Mouse (Mus musculus) c-Kit-positive CD71-positive TER-119-positive erythroid progenitor cells, embryonic 14.5 days (primary cell): ENCODE measurements around the gene Ifi27l2b.
"Not testable (repeated sequence)": the region's sequence is repeated elsewhere in the genome, so short reads cannot be mapped to it uniquely, and the experiment has no call there.

Experiments
- DNase-seq: peaks from one replicate; pipeline ENCODE4 v3.0.0-alpha.2; 2013; ENCODE audit warnings: low spot score

The Ifi27l2b gene

DNA sequence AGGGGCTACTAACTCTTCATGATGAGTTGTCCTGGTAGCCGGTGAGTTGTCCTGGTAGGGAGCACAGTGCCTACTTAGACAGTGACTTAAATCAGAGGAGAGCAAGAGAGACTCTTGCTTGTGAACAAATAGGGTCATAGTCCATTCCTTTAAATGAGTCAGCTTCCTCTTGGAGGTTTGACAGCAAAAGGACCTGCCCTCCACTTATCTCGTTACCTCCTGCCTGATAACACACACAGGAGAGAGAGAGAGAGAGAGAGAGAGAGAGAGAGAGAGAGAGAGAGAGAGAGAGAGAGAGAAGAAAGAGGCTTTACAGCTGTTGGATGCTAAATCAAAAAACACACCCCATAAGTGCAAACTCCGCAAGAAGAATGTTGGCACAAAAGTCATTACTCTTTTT lies at the start of gene Ifi27l2b:
Ifi27l2b (minus strand) TSS at position 84 of the 400 bp plus-strand sequence.
- no peak for DNase-seq

DNA sequence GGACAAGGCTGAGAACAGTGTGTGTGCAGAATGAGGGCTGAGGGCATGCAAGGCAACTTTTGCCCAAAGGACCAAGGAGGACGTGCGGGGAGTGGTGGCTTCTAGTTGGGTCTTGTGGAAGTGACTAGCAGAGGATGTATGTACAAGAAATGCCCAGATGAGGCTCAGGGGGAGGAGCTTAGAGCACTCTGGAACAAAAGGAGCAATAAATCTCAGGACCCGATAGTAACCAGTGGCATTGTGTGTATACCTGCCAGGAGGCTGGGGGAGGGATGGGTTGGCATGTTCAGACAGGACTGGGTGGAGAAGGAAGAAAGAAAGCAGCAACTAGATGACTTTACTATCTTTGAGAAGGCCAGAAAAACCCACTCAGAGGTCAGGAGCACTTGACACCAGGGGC lies 47.4 kb upstream of the Ifi27l2b start:
- DNase-seq: no peak

DNA sequence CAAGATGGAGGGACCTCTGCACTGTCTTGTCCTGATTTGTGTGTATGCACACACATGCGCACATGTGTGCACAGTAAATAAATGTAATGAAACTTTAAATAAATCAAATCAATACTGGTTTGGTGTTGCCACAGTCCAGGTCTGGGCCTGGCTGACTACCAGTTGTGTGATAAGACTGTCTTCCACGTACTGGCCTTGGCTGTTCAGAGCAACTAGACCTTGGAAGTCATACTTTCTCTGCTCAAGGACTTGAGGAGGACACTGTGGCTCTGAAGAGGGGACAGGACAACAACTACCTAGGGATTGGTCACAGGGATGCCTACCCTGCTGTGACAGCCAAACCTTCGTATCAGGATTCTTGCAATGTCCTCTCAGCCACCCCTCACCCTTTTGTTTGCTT lies 46.3 kb upstream of the Ifi27l2b start:
- no peak for DNase-seq

DNA sequence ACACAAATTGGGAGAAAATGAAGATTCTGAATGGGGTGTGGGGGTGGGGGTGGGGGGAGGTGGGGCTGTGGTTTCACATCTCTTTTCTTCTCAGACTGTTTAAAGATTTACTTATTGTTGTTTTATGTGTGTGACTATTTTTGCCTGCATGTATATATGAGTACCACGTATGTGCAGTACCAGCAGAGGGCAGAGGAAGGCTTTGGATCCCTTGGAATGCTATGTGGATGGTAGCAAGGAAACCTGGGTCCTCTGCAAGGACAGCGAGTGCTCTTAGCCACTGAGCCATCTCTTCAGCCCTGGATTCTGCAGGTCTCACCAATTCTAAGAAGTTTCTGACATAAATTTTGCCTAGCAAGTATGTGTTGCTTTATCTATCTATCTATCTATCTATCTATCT lies 42.2 kb upstream of the Ifi27l2b start:
- DNase-seq: no peak

DNA sequence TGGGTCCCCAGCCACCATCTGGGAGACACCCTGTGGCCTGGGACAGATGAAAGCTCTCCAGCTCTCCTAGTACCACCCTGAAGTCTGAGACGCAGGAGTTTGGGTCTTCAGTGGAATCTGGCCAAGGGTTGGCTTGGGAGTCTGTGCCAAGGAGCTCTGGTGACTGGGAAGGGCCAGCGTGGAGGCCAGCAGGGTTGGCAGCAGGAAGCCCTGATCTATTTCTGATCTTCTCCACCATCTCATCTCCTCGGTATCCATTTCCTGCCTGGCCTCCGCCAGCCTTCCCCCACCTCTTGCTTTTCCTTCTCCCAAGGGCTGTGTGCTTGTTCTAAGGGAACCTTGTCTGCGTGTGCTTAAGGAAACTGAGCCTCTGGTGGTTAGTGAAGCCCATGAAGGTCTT lies 41.7 kb upstream of the Ifi27l2b start:
- no peak for DNase-seq

DNA sequence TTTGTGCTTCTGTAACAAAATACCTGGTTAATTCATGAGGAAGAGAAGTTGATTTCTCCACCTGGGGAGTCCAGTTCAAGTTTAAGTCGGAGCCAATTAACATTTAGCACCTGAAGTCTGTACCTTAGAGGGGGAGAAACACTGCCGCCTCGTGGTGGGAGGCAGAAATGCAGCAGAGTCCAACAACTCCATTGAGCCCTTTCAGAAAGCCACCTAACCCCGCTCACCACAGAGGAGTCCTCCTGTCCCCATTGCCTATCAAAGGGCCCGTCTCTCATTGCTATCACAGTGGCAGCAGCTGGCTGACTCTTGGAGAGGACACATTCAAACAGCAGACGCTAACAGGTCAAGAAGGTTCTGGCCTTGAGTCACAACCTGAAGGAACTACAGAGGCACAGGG lies 37.5 kb upstream of the Ifi27l2b start:
- peak; percentile 41 for DNase-seq

DNA sequence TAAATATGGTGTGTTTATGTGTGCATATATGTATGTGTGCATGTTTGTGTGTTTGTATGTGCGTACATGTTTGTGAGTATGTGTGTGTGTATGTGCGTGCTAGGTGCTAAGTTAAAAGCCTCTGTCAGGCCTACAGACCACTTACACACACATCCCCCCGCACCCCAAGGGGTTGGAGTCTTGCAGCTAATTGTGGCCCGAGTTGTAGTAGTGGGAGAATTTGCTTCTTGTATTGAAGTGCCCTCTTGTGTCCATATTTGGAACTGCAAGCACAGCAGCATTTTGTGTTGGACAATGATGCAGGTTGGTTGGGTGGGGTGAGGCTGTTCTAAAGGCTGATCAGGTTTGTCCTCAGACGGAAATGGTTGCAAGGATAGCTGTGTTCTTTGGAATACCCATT lies 35.7 kb upstream of the Ifi27l2b start:
- peak; percentile 71 for DNase-seq

DNA sequence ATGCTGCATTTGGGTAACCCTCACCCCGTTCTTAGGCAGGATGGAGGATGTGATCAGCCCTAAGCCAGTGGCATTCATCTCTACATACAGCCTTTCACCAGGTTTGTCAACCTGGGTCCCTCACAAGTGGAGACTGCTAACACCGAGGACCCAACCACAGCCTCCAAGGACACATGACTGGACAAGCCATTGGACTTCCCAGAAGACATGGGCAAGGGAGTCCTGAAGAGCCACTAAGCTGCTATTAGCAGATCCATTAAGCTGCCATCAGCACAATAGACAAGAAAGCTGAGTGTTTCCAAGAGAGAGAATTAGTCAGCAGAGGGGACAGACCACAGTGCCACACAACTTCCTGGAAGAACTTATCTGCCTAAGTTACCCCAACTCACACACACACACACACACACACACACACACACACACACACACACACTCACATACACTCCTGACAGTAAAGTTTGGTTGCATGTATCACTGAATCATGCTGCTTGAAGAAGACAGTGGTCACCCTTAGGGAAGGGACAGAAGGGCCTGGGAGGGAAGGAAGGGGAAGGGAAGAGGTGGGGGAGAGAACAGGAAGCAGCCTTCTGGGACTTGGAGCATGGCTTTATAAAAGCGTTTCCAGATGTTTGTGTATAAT lies 34.2 kb upstream of the Ifi27l2b start:
- DNase-seq: no peak

DNA sequence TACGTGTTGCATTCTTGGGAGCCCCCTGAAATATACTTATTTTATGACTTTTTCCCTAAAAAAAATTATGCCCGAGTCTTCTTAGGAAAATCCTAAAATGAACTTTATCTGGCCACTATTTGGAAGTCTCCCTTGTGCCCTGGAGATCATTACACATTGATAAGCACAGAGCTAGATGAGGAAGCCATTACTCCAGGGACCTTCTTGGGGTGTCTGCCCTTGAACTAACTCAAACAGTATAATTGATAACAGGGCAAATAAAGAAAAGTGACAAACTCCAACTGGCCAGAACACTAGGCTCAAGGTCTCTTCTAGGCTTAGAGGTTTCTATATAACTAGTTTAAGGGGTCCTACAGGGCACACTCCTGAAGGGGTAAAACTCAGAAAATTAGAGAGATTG lies 30.7 kb upstream of the Ifi27l2b start:
- DNase-seq: no peak

DNA sequence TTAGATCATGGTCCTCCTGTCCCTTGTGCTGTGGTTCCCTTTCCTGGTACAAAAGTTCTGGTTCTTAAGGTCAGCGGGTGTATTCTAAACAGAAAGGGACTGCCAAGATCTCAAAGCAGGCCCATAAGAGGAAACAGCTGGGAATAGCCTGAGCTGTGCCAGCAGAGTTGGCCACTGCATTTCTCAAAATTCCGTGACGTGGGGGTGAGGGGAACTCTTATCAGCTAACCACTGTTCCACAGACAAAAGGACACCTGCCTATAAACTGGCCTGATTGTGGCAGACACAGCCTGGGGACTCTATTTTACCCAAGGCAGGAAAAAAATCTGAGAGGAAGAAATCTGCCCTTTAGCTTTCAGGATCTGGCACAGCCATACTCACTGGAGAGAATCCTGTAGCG lies 30.3 kb upstream of the Ifi27l2b start:
- no peak for DNase-seq

DNA sequence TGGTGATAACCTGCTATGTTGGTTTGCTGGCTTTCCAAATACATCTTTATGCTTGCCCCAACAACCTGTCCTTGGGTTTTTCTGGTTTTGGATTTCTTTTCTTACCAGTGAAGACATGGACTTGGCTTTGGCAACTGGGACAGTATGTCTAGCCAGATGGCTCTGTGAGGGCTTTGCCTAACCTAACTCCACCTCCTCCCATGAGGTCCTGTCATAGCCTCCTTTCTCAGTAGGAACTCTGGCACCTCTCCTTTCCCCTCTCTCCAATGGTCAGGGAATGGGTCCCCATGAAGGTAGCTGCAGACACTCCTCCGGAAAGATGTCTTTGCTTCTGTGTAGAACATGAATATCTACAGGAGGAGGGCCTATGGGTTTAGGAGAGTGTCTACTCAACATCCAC lies 29.7 kb upstream of the Ifi27l2b start:
- no peak for DNase-seq

DNA sequence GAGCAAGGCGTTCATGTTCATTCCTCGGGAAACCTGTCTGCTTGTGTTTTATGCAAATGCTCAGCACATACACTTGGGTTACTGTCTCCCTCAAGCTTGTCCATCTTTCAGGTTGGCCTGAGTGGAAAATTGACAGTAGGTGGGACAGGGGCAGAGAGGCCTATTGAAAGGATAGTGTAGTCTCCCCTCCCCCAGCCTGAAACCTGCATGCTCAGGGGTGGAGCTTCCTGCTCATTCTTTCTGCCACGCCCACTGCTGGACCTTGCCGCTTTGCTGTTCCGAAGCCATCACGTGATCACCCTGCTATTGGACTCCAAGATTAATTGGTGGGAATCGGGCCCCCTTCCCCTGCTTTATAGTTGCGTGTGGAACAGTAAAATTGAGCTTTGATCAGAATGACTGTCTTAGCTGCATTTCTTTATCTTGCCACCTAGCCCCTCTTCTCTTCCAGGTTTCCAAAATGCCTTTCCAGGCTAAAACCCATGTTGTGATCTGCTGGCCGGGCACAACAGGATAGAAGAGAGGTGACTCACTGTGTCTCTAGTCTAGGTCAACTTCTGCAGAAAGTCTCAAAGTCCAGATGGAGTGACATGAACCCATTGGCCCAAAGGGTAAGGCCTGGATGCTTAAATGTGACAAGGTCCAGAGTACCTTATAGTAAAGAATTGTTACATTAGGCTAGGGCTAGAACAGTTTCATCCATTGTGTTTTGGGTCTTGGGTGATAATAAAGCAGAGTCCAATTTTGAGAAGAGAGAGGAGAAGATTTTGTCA lies 27.4 kb upstream of the Ifi27l2b start:
- DNase-seq: not testable (repeated sequence)

DNA sequence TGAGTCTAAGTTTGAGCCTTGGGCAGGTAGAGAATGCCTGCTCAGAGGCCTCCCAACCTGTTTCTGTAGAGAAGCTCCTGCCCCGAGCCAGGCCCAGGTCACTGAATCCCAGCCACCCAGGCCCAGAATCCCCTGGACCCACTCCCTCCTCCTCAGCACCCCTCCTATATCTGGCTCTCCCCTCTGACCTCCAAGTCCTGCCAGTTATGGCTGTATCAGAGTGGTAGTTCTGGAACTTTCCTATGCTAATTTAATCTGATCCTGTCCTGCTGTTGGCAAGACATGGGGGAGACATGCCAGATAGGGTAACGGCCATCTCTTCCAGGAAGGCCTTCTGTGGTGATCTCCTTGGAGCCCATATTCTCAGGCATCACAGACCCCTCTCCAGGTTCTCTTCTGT lies 25.8 kb upstream of the Ifi27l2b start:
- DNase-seq: no peak

DNA sequence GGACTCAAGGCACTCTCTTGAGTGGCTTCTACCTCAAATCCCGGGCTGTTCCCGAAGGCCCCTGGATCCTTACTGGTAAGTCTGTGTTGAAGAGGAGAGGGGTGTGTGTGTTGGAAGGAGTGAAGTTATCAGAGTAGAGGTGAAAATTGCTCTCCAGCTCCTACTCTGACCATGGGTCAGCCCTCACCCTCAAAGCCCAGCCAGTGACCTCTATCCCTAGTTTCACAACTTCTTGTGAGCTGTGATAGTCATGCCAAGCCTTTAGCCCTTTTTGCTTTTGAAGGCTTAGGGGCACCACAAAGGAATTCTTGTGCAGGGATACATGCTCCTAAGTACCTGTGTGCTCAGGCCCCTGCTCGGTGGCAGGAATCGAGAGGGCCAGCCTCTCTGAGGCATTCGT lies 24.6 kb upstream of the Ifi27l2b start:
- DNase-seq: no peak

DNA sequence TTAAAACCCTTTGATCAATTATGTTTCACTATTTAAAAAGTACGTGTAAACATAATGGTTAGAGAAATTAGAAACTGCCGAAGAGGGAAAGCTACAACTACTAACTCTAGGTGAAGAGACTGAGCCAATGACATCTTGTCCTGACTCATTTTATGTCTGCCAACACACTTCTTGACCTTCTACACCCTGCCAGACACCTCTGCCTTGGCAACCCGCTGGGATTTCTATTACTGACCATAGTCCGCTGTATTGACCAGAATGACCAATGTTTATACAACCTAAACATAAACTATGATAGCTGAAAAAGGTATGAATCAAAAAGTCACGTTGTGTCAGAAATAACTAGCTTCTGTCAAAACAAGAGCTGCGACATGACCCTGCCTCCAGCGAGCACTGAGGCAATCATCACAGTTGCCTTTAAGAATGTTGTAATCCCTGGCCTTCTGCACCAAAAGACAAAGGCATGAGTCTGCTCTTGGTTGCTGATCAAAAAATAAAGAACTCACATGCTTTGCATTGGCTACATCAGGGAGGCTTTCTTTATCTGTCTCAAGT lies 20.5 kb upstream of the Ifi27l2b start:
- DNase-seq: no peak

DNA sequence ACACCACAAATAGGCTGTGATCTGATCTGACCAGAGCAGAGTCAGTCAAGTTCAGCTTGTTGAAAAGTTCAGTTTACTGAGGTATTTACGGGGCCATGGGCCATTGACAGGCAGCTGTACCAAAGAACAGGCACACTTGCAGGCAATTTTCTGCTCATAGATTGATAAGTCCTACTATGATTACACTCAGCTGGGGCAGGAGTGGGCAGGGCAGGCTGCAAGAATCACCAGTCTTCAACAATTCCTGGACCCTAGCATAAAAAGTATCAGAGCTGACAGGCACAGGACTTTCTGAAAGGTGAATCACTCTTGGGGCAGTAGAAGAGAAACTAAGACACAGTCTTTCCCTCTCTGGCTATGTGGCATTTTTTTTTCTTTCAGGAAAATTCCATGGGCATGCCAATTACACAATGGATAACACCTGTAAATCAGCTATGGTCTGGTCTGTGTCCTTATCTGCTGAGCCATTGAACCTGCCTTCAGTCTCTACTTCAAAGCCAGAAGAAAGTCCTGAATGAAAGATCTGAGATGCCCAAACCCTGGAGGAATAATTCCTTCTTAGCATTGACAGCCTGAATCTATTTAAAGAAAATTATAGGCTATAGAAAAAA lies 19.9 kb upstream of the Ifi27l2b start:
- DNase-seq: no peak

DNA sequence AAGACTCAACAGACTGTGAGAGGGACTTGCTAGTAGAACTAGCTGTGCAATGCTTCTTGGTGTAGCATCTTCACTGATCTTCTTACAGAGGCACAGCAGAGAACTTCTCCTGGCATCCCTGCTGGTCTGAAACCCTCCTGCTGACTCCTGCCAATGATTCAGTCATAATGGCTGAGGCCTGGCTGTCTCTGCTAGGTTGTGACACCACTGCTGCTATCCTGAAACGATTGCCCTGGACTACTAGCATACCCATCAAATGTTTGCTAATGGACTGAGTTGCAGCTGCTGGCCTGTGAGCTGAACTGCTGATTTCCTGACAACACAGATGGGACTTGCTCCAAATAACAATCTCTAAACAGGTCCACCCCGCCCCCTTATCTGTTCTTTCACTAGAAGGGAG lies 17.5 kb upstream of the Ifi27l2b start:
- DNase-seq: no peak

DNA sequence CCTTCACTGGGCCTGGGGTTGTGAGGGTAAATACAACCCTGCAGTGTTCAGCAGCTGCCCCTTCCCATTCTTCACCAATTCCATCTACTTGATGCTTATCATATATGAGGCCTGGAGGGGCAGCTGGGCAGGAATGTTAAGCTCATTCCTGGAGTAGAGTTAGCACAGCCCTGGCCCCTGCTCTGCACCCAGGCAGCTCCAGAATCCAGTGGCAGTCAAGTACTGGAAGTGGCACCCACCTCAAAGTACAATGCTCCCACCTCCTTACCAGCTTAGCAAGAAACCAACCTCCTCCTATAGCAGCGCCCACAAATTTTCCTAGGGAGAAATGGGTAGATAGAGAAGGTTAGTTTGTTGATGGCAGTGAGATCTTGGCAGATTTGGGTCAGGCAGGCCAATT lies 296 bp downstream of the Ifi27l2b start:
- DNase-seq: not testable (repeated sequence)

DNA sequence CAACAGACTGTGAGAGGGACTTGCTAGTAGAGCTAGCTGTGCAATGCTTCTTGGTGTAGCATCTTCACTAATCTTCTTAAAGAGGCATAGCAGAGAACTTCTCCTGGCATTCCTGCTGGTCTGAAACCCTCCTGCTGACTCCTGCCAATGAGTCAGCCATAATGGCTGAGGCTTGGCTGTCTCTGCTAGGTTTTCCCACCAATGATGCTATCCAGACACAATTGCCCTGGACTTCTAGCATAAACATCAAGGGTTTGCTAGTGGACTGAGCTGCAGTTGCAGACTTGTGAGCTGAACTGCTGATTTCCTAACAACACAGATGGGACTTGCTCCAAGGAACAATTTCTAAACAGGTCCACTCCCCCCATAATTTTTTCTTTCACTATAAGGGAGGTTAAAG lies 3.7 kb downstream of the Ifi27l2b start:
- no peak for DNase-seq

DNA sequence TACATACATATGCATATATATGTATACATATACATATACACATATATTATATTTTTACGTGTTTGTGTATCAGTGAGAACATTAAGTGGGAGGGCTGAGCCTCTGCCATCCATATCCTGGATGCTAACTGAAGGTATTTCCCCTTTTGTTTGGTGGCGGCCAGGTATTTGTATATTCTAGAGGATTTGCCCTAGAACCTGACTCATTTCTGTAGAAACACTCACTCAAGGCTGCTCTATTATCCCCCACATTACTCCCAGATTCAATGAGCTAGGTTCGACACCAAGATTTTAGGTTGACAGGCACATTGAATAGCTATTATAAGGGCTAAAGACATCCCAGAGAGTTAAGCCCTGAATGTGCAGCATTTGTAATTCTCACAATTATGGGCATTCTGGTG lies 12.0 kb downstream of the Ifi27l2b start:
- DNase-seq: no peak

DNA sequence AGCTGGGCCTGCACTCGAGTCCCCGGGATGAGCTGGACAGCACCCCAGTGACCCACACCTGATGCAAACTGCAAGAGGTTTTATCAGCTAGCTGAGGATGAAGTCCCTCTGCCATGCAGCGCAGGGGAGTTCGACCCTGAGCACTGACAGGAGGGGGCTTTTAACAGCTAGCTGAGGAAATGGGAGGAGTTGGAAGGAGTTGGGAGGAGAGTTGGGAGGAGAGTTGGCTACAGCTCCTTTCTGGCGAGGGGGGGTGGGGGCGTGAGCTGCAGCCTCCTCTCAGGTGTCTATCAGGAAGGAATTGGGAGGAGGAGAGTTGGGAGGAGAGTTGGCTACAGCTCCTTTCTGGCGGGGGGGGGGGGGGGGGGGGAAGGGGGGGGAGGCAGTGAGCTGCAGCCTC lies 12.8 kb downstream of the Ifi27l2b start:
- DNase-seq: not testable (repeated sequence)

DNA sequence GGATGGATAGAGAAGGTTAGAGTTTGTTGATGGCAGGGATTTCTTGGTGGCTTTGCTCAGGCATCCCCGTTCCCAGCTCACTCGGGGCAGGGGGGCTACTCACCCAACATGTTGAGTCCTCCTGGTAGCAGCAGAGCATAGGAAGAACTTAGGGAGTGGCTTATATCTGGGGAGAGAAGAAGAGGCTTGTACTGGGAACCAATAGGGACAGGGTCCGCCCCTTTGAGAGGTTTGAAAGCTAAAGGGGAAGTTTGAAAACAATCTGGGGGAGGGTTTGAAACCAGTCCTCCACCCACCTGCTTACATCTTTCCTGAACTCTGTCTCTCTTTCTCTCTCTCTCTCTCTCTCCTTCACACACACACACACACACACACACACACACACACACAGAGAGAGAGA lies 13.5 kb downstream of the Ifi27l2b start, which contains the start of gene Ifi27l2a:
Ifi27l2a (minus strand) TSS at position 157 of the 400 bp plus-strand sequence.
- DNase-seq: no peak

DNA sequence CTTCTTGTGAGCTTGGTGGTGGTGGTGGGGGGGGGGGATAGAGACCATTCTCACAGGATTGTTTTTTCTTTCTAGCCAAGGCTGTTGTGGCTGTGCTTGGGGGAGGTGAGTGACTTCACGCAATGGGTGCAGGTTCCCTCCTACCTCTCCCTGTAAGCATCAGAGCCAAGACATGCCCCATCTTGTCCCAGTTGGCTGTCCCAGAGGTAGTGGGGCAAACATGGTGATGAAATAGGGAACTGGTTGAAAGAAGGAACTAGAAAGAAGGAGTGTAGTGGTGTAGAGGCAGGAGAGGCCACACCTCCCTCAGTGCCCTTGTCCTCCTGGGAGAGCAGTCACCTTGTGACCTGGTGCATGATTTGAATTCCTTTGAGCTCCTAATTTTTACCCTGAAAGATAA lies 19.4 kb downstream of the Ifi27l2b start:
- DNase-seq: no peak
